Mouse (Mus musculus): Measurements from ENCODE around the gene Dock1.

- TF ChIP-seq POLR2A (IDR thresholded peaks at IDR 0.05; ENCODE audit: insufficient read depth, low read length) (no peak), CTCF (IDR thresholded peaks at IDR 0.05; ENCODE audit: low read depth, low read length) (no peak)
Measured at GRCm38 (mm10) chr7:134818471-134818870, 148.0 kb downstream of the Dock1 start.
